Mouse (Mus musculus): ENCODE measurements around the gene Exosc5.
A peak's percentile ranks its signal among the peaks of the same experiment; 100 is the strongest.

Exosc5 gene

GRCm38 (mm10) chr7:25658657-25659472, at the start of gene Exosc5, which contains the start of gene Bckdha:
Exosc5 (plus strand) TSS chr7:25659164.
Bckdha (minus strand) TSS chr7:25658981.
- DNase-seq (ENCODE audit: low spot score in 2 of 2), result peak; percentile 96 to 99

GRCm38 (mm10) chr7:25610056-25610455, 48.9 kb upstream of the Exosc5 start:
- peak in 1 of 2 experiments; percentile 11 for DNase-seq (ENCODE audit: low spot score in 2 of 2)

GRCm38 (mm10) chr7:25611501-25611900, 47.5 kb upstream of the Exosc5 start:
- no peak for DNase-seq (ENCODE audit: low spot score in 2 of 2)

- DNase-seq (ENCODE audit: low spot score in 2 of 2), result peak in 1 of 2 experiments; percentile 8
Observed at GRCm38 (mm10) chr7:25614086-25614485, 44.9 kb upstream of the Exosc5 start.

- peak in 1 of 2 experiments; percentile 12 for DNase-seq (ENCODE audit: low spot score in 2 of 2)
Observed at GRCm38 (mm10) chr7:25614831-25615705, 43.9 kb upstream of the Exosc5 start.

GRCm38 (mm10) chr7:25615706-25616011, 43.3 kb upstream of the Exosc5 start, which contains the start of gene Erich4:
Erich4 (minus strand) TSS chr7:25615892.
- DNase-seq (ENCODE audit: low spot score in 2 of 2), result peak in 1 of 2 experiments; percentile 9

GRCm38 (mm10) chr7:25617376-25618160, 41.4 kb upstream of the Exosc5 start:
- peak in 1 of 2 experiments; percentile 9 for DNase-seq (ENCODE audit: low spot score in 2 of 2)

GRCm38 (mm10) chr7:25618865-25619721, 39.9 kb upstream of the Exosc5 start, which contains the start of gene Dmac2:
Dmac2 (plus strand) TSS chr7:25619414.
- DNase-seq (ENCODE audit: low spot score in 2 of 2), result peak; percentile 78 to 94

- DNase-seq (ENCODE audit: low spot score in 2 of 2), result no peak
Observed at GRCm38 (mm10) chr7:25619722-25619991, 39.3 kb upstream of the Exosc5 start.

- peak in 1 of 2 experiments; percentile 9 for DNase-seq (ENCODE audit: low spot score in 2 of 2)
Observed at GRCm38 (mm10) chr7:25620101-25620500, 38.9 kb upstream of the Exosc5 start.

- no peak for DNase-seq (ENCODE audit: low spot score in 2 of 2)
Observed at GRCm38 (mm10) chr7:25620751-25621150, 38.2 kb upstream of the Exosc5 start.

- no peak for DNase-seq (ENCODE audit: low spot score in 2 of 2)
Observed at GRCm38 (mm10) chr7:25623857-25624370, 35.0 kb upstream of the Exosc5 start.

GRCm38 (mm10) chr7:25624851-25625250, 34.1 kb upstream of the Exosc5 start:
- DNase-seq (ENCODE audit: low spot score in 2 of 2), result no peak

GRCm38 (mm10) chr7:25625594-25626250, 33.2 kb upstream of the Exosc5 start:
- DNase-seq (ENCODE audit: low spot score in 2 of 2), result peak; percentile 25 to 75

- peak in 1 of 2 experiments; percentile 56 for DNase-seq (ENCODE audit: low spot score in 2 of 2)
Observed at GRCm38 (mm10) chr7:25626509-25627430, 32.2 kb upstream of the Exosc5 start, which contains the start of gene B3gnt8. B3gnt8 (plus strand) TSS chr7:25626654.

- peak in 1 of 2 experiments; percentile 67 for DNase-seq (ENCODE audit: low spot score in 2 of 2)
Observed at GRCm38 (mm10) chr7:25627431-25628322, 31.3 kb upstream of the Exosc5 start.

GRCm38 (mm10) chr7:25628323-25628620, 30.7 kb upstream of the Exosc5 start:
- no peak for DNase-seq (ENCODE audit: low spot score in 2 of 2)

- DNase-seq (ENCODE audit: low spot score in 2 of 2), result no peak
Observed at GRCm38 (mm10) chr7:25632679-25633078, 26.3 kb upstream of the Exosc5 start.

All from spleen, postnatal 10 days (tissue).